Mouse (Mus musculus) MEL (cell line): ENCODE measurements around the gene Hoxc9.
A peak's percentile ranks its signal among the peaks of the same experiment; 100 is the strongest.

Source experiments
- GATA1 ChIP-seq: IDR thresholded peaks from 2 replicates; pipeline ENCODE4 v1.6.1; 2011; ENCODE audit warnings: low read depth, low read length, improper control_type of control experiment
- HCFC1 ChIP-seq: IDR thresholded peaks from 2 replicates; pipeline ENCODE4 v1.6.1; 2012; ENCODE audit warnings: low read depth, mild to moderate bottlenecking, inconsistent platforms, low read length, improper control_type of control experiment, moderate library complexity
- POLR2A ChIP-seq, 2 experiments: IDR thresholded peaks; 2 replicates each; pipeline ENCODE4 v1.6.1; 2011 to 2012; ENCODE audit warnings: low read length in 2 of 2, mild to moderate bottlenecking in 2 of 2, control low read depth in 1 of 2, improper control_type of control experiment in 1 of 2, low read depth in 1 of 2, moderate library complexity in 1 of 2; ENCODE audit not compliant: control insufficient read depth in 1 of 2, insufficient read depth in 1 of 2, poor library complexity in 1 of 2
- POLR2AphosphoS2 ChIP-seq: IDR thresholded peaks from 2 replicates; pipeline ENCODE4 v1.6.1; 2011; ENCODE audit warnings: low read length, improper control_type of control experiment
- SMC3 ChIP-seq: IDR thresholded peaks from 2 replicates; pipeline ENCODE4 v1.6.1; 2011; ENCODE audit warnings: low read depth, low read length, improper control_type of control experiment
- TAL1 ChIP-seq: IDR thresholded peaks from 2 replicates; pipeline ENCODE4 v1.6.1; 2012; ENCODE audit warnings: mild to moderate bottlenecking, inconsistent platforms, low read length, moderate library complexity, mixed read lengths
- ZC3H11A ChIP-seq: IDR thresholded peaks from 2 replicates; pipeline ENCODE4 v1.6.1; 2012; ENCODE audit warnings: low read depth, mild to moderate bottlenecking, inconsistent platforms, low read length, improper control_type of control experiment

- TF ChIP-seq ZC3H11A, result 0 out of 2 replicates have a peak, but pooled peaks have one; percentile 3
- no peak for TF ChIP-seq TAL1
- no peak for TF ChIP-seq GATA1
- no peak for TF ChIP-seq HCFC1
- TF ChIP-seq POLR2AphosphoS2, result no peak
- TF ChIP-seq POLR2A (IDR thresholded peaks at IDR 0.05; ENCODE audit: control insufficient read depth in 1 of 2, insufficient read depth in 1 of 2, low read depth in 1 of 2, low read length in 2 of 2, poor library complexity in 1 of 2), result no peak
- TF ChIP-seq SMC3, result peak; percentile 3; the same call in 1 of the 2 replicates
These were observed 14.5 kb upstream of the Hoxc9 start for GRCm38 (mm10) chr15:102961728-102962127.
